Mouse (Mus musculus) natural killer cell, adult 2 months (primary cell): Measurements from ENCODE around the gene Rara.
A peak's percentile ranks its signal among the peaks of the same experiment; 100 is the strongest.

Source experiments
- DNase-seq, 2 experiments: peaks; one replicate each; pipeline ENCODE4 v3.0.0; 2022; ENCODE audit warnings: low spot score in 2 of 2

Rara gene

GRCm38 (mm10) chr11:98995987-98996386, 68.4 kb downstream of the Rara start:
- no peak for DNase-seq

- DNase-seq, result no peak
Observed at GRCm38 (mm10) chr11:98997659-98998058, 70.0 kb downstream of the Rara start.

GRCm38 (mm10) chr11:98998776-98999175, 71.2 kb downstream of the Rara start:
- no peak for DNase-seq

GRCm38 (mm10) chr11:98999243-98999642, 71.6 kb downstream of the Rara start:
- no peak for DNase-seq

GRCm38 (mm10) chr11:99006788-99007187, 79.2 kb downstream of the Rara start:
- DNase-seq, result no peak

GRCm38 (mm10) chr11:99010124-99010523, 82.5 kb downstream of the Rara start:
- DNase-seq, result no peak

- no peak for DNase-seq
Observed at GRCm38 (mm10) chr11:99010706-99011105, 83.1 kb downstream of the Rara start.

- DNase-seq, result no peak
Observed at GRCm38 (mm10) chr11:99013856-99014255, 86.2 kb downstream of the Rara start.

GRCm38 (mm10) chr11:99019844-99020243, 92.2 kb downstream of the Rara start:
- DNase-seq, result no peak

- no peak for DNase-seq
Observed at GRCm38 (mm10) chr11:99022384-99022933, 94.8 kb downstream of the Rara start.

GRCm38 (mm10) chr11:99023094-99023493, 95.5 kb downstream of the Rara start:
- DNase-seq, result no peak

GRCm38 (mm10) chr11:99023500-99024467, 96.2 kb downstream of the Rara start, which contains the start of gene Top2a:
TSS of gene Top2a (minus strand) at chr11:99024189.
- DNase-seq, result peak; percentile 97 to 98
